Mouse (Mus musculus) G1E (cell line): ENCODE data around the gene Ern1. TPM values are rescaled to one million over a fixed set of nuclear protein-coding genes. Genes with fewer than 3 reads are reported as not detected.

Source experiments
- ATAC-seq: 2 replicates; pipeline ENCODE4 v1.8.0; 2016; ENCODE audit warnings: mild to moderate bottlenecking; ENCODE audit not compliant: insufficient number of reproducible peaks, poor library complexity, low FRiP score, severe bottlenecking; ENCODE audit errors: extremely low read depth
- DNase-seq: peaks from one replicate; pipeline ENCODE4 v3.0.0; 2012; ENCODE audit warnings: low spot score
- H3K27me3 ChIP-seq: 2 replicates; pipeline ENCODE4 v1.6.1; 2012; ENCODE audit warnings: mild to moderate bottlenecking, low read length, inconsistent platforms; ENCODE audit not compliant: insufficient read depth
- H3K36me3 ChIP-seq: replicated peaks from 2 replicates; pipeline ENCODE3; 2012; ENCODE audit warnings: mild to moderate bottlenecking, inconsistent platforms
- H3K4me1 ChIP-seq: 2 replicates; pipeline ENCODE4 v1.6.1; 2012; ENCODE audit warnings: low read depth, low read length, inconsistent platforms, mixed read lengths; ENCODE audit not compliant: insufficient read depth
- H3K4me3 ChIP-seq: 2 replicates; pipeline ENCODE4 v1.5.1; 2012; ENCODE audit warnings: low read depth, mild to moderate bottlenecking, inconsistent platforms, low read length, moderate library complexity, mixed read lengths
- H3K9me3 ChIP-seq: replicated peaks from 2 replicates; pipeline ENCODE4 v1.6.1; 2012; ENCODE audit warnings: inconsistent platforms
- CTCF ChIP-seq: IDR thresholded peaks from 2 replicates; pipeline ENCODE4 v1.5.1; 2012; ENCODE audit warnings: low read depth, low read length, inconsistent platforms, mixed read lengths
- GATA1 ChIP-seq: IDR thresholded peaks from 2 replicates; pipeline ENCODE4 v1.6.1; 2012; ENCODE audit warnings: borderline replicate concordance, low read length, inconsistent platforms, mixed read lengths
- GATA2 ChIP-seq: IDR thresholded peaks from 2 replicates; pipeline ENCODE4 v1.6.1; 2012; ENCODE audit warnings: low read depth, low read length, inconsistent platforms, borderline replicate concordance
- POLR2AphosphoS5 ChIP-seq: IDR thresholded peaks from 2 replicates; pipeline ENCODE4 v1.6.1; 2012; ENCODE audit warnings: low read depth, low read length, inconsistent platforms; ENCODE audit not compliant: insufficient replicate concordance
- TAL1 ChIP-seq: conservative IDR thresholded peaks from 2 replicates; pipeline ENCODE4 v1.6.1; 2012; ENCODE audit warnings: low read depth, low read length, inconsistent platforms, mixed read lengths
- polyA plus RNA-seq: library from polyadenylated mRNA; stranded (reverse); fragments of >175 nt; gene quantifications from 2 replicates; pipeline ENCODE4 v1.2.3, GENCODE M21; 2012
- total RNA-seq, 2 experiments: library from RNA; stranded (forward) in 1 of 2; stranded (reverse) in 1 of 2; fragments of 200-1000 nt in 1 of 2; fragments of >200 nt in 1 of 2; fragmentation: Nextera tagmentation in 1 of 2; gene quantifications; 2 replicates each; pipeline ENCODE4 v1.2.3; 2014 to 2017

Ern1 gene
- total and polyA plus RNA-seq, 3 experiments, result 11.0 to 44.5 (median 11.5) TPM

- Histone ChIP-seq H3K9me3 (no peaks in the 10 kb centered on the region), H3K4me3 (no peak overlapping the region), H3K27me3 (no peaks in the 10 kb centered on the region), H3K4me1 (peaks cover 25% of the 10 kb centered on the region), H3K36me3 (peaks cover 7% of the 10 kb centered on the region)
- TF ChIP-seq CTCF, result no peak
- no peak for TF ChIP-seq POLR2AphosphoS5
- no peak for TF ChIP-seq TAL1
- no peak for TF ChIP-seq GATA1
- TF ChIP-seq GATA2, result no peak
- DNase-seq, result no peak
- ATAC-seq, result no peak
These were observed 2.4 kb upstream of the Ern1 start for GRCm38 (mm10) chr11:106490057-106490456.

DNA sequence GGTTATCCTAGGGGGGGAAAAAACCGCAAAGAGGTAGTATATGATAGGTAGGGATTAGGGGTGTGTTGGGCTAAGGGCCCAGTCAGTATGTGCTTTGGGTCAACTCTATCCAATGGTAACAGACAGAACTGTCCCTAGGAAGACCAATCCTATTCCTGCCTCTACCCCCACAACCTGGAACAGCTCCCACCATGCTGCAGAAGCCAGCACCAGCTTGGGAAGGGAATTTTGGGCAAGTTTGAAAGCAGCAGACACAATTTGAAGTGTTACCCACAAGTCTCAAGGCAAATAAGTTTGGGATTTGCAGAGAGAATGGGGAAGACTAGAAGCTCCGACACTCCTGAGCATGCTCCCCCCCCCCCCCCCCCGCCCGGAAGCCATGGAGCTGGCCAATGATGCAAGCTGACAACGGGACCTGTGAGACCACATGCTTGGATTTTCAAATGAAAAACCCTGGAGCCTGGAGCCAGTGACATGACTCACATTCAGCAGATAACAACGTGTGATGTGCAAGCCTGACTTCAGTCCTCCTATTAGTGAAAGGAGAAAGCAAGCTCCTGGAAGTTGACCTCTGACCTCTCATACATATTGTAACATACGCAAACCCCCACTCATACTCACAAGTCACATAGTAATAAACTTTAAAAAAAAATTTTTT, 1.5 kb upstream of the Ern1 start:
- Histone ChIP-seq H3K4me1 (peaks cover 31% of the 10 kb centered on the region), H3K27me3 (no peaks in the 10 kb centered on the region), H3K36me3 (peaks cover 4% of the 10 kb centered on the region), H3K4me3 (no peak overlapping the region), H3K9me3 (no peaks in the 10 kb centered on the region)
- DNase-seq, result no peak
- no peak for ATAC-seq
- TF ChIP-seq GATA1 (no peak), GATA2 (no peak), CTCF (no peak), TAL1 (no peak), POLR2AphosphoS5 (no peak)

GRCm38 (mm10) chr11:106488126-106488561, 492 bp upstream of the Ern1 start:
- H3K36me3 ChIP-seq, result peaks cover 5% of the 10 kb centered on the region
- H3K4me3 ChIP-seq, result peak overlapping the region; percentile 90
- ATAC-seq (0 out of 2 replicates have a peak, but pooled peaks have one; percentile 12), DNase-seq (no peak)
- TF ChIP-seq POLR2AphosphoS5 (no peak), GATA1 (no peak), CTCF (no peak), TAL1 (no peak), GATA2 (no peak)
- H3K9me3 ChIP-seq, result no peaks in the 10 kb centered on the region
- H3K4me1 ChIP-seq, result peaks cover 35% of the 10 kb centered on the region
- no peaks in the 10 kb centered on the region for H3K27me3 ChIP-seq

GRCm38 (mm10) chr11:106486866-106487732, 553 bp downstream of the Ern1 start:
- Histone ChIP-seq H3K4me1 (peaks cover 44% of the 10 kb centered on the region), H3K4me3 (peak overlapping the region; percentile 90), H3K9me3 (no peaks in the 10 kb centered on the region), H3K27me3 (no peaks in the 10 kb centered on the region), H3K36me3 (peaks cover 10% of the 10 kb centered on the region)
- TF ChIP-seq GATA2, result no peak
- TF ChIP-seq POLR2AphosphoS5, result no peak
- no peak for TF ChIP-seq GATA1
- no peak for TF ChIP-seq CTCF
- no peak for TF ChIP-seq TAL1
- no peak for DNase-seq
- no peak for ATAC-seq

- Histone ChIP-seq H3K27me3 (no peaks in the 10 kb centered on the region), H3K4me3 (peak overlapping the region; percentile 90), H3K4me1 (peaks cover 53% of the 10 kb centered on the region), H3K36me3 (peaks cover 10% of the 10 kb centered on the region), H3K9me3 (no peaks in the 10 kb centered on the region)
- no peak for DNase-seq
- no peak for ATAC-seq
- TF ChIP-seq POLR2AphosphoS5, result no peak
- no peak for TF ChIP-seq CTCF
- TF ChIP-seq GATA1, result no peak
- no peak for TF ChIP-seq GATA2
- no peak for TF ChIP-seq TAL1
These were observed 1.4 kb downstream of the Ern1 start for GRCm38 (mm10) chr11:106486042-106486865.
